Mouse (Mus musculus) T-helper 1 cell (primary cell): Measurements from ENCODE around the gene Mvp.

Source experiments
- in situ Hi-C: fragments of 300-600 bp; cut with MboI, MseI; formaldehyde crosslinking; loops from one replicate; pipeline ENCODE4 v1.15.1; 2025; ENCODE audit warnings: high pct_unique_total_duplicates

Gene Mvp

DNA sequence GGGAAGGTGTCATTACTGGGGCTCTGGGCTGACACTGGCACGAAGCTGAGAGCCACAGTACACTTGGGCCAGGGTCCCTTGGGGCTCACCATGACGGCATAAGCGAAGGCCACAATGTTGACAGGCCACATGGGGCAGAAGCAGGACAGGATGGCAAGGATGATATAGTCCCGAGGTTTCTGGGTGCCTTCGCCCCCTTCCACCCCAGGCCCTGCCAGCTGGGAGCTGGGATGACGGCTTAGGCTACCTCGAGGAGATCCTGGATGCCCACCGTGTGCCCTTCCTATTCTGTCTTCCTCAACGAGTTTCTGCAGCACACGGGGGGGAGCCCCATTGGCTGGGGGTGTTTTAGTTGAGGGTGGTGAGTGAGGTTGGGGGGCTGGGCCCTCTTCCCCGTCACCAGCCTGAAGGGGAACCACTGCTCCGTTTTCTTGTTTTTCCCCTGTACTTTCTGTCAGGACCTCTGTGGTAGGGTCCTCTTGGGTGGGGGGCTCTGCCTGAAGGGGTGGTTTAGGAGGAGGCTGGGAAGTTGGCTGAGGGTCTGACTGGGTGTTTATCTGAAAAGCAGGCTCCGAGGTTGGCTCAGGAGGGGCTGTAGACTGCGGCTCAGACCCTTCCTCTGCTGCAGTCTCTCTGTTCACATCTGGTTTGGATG, 5.0 kb upstream of the Mvp start:
- in situ Hi-C loops, result no loop called here

DNA sequence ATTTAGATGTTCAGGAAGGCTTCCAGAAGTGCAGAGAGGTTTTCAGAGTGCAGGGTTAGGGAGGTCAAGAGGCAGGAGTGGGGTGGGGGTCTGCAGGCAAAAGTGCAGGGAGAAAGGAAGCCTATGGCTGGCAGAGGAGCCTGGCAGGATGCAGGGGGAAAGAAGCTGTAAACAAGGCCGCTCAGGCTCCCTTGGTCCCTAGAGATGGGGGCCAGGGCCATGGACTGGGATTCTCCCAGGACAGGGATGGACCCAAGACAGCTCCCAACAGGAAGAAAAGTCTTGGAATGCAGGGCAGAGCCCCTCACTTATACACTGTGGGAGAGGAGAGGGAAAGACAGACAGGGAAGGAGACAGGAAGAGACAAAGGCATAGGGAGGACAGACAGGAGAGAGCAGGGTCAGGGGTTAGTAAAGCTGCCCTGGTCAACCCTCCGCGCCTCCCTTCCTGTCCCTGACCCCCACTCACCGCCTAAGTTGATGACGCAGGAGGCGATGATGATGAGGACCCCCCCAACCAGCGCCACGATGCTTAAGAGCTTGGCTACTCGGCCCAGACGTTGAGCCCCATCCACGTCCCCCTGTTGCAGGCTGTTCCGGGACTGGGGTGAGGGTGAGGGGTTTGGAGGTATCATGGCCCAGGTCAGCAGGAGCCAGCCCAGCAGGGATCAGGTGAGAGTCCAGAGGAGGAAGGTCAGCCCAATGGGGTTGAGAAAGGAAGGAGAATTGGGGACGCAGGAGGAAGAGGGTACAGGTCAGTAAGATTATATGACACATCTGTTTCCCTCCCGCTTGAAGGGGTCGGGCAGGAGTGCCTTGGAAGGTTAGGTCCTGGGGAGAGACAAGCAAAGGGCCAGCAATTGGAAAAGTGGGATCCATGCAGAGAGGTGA, 4.2 kb upstream of the Mvp start:
- in situ Hi-C loops, result no loop called here

DNA sequence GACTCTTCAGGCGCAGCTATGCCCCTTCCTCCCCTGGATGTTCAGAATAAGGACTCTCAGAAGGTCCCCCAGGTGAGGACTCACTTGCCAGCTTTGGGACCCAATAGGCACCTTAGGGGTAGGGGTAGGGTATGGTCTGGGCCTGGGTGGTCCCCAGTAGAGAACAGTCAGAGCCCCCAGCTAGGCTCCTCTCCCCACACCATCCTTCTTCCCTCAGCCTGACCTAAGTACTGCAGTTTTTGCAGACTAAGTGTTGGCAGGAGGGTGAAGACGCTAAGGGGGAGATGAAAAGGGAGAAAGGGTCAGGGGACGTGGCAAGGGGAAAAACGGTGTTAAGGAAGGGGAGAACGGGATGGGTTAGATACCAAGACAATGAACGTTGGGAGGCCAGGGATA, 3.5 kb upstream of the Mvp start:
- in situ Hi-C loops, result no loop called here

DNA sequence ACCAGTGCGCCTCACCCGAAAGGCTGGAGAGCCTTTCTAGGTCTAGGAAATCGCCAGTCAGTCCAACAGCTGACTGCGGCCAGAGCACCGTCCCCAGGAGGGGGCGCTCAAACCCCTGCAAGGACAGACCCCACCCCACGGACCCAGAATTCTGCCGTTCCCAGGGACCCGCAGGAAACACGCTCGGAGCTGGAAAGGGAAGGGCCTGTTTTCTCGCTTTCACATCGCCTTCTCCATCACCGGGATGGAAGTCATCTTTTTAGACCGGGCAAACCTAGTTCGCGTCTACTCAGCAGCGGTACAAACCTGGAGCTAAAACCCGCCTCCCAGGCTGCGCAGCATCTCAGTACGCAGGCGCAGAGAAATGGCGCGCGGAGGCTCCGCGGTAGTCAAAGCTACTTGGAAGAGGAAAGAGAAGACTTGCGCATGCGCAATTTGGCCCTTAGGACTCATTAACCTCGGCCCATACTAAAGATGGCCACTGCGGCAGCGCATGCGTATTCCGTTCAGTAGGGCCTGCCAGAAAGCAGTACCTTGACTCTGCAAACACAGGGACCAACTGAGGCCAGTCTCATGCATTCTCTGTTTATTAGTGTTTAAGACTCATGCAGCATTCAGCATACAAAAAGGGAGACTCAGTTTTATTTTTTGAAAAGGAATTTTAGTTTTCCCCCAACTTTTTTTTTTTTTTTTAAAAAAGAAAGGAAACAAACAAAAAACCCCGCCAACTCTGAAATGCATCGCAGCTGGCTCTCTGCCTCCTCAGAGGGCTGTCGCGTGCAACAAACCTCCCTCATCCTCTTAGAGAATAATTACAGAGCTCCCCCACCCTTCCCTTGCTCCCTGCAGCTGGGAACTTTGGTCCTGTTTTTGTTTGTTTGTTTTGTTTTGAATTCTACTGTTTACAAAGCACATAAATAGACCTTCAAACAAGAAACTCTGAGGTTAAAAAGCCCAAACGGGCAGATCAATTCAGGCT, 2.8 kb upstream of the Mvp start, which contains the start of gene Pagr1a:
Gene Pagr1a, minus strand, starts transcription at position 382 of the 979 bp plus-strand sequence.
- in situ Hi-C loops, result no loop called here

DNA sequence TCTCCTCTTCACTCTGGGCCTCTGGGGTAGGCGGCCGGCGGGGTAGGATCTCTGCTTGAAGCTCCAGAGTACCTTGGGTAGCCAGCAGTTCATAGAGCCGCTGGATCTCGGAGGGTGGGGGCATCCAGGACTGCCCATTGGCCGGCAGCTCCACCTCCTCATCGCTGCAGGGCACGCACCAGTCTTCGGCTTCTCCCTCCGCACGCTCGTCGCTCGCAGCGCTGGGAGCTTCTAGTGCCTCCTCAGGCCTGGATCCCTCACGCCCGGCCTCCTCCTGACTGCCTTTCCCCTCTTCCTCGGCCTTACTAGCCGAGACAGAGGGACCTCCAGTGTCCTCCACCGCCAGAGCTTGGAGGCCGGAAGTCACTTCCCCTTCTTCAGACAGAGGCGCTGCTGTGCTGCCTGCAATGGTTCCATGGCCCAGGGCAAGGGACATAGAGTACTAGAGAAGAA, 2.1 kb upstream of the Mvp start:
- in situ Hi-C loops, result no loop called here

DNA sequence TGATC, 1.9 kb upstream of the Mvp start, which contains the start of gene Pagr1b:
Gene Pagr1b, minus strand, starts transcription at position 4 of the 5 bp plus-strand sequence.
- in situ Hi-C loops, result no loop called here

DNA sequence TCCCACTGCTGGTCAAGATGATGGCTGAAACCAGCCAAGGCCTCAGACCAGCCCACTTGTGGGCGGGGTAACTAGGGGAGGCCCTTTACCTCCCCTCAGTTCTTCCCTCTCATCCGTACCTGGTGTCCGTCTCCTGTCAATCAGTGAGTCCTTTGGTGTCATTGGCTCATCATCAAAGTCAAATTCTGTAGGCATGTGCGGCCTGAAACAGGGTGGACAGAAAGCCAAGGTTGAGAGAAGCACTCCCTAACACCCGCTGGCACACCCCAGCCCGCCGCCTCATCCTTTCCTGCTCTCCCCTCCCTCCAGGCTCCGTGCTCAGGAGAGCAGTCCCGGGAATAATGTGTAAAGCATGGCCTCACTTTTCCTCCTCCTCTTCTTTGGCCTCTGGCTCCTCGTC, 1.7 kb upstream of the Mvp start:
- in situ Hi-C loops, result no loop called here

DNA sequence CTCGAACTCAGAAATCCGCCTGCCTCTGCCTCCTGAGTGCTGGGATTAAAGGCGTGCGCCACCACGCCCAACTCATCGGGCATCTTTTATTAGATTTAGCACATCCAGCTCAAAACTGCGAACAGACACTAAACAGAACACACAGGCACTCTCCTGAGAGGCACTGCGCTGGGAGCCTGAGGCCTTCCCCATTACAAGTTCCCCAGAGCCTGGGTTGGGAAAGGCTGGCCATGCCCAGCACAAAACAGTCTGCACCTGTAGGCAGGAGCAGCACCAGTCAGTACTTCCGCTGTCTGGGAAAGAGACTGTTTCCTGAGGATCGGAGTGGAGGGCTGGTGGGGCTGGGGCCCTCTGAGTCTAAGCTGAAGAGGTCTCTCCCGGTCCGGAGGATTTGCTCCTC, 572 bp upstream of the Mvp start:
- in situ Hi-C loops, result no loop called here

DNA sequence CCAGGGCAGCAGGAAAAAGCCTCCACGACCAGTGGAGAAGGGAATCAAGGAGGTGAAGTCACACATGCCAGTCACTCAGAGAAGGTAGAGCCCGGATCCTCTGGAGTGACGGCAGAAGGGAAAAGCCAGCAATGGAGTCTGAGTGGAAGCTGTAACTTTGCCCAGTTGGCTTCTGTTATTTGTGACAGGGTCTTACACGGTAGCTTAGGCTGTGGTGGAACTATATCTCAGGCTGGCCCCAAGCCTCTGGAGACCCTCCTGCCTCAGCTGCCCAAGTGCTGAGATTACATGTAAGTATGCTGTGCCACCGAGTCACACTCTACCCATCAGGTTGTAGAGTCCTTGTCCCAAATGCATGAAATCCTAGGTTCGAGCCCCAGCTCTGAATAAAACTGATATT, 1.0 kb downstream of the Mvp start:
- in situ Hi-C loops, result no loop called here

DNA sequence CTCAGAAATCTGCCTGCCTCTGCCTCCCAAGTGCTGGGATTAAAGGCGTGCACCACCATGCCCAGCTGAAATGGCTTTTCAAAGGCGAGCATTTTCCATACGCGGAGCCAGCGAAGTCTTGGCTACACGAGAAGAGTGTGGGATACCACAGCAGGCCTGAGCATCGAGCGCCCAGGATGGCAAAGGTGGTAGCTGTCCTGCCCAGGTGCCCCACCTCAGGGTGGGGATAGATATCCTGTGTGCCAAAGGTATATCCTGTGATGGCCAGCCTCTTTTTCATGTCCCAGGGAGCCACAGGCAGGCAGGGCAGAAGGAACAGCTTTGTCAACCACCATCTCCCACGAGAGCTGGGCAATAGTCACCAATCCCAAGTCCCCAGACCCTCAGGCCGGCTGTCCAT, 1.6 kb downstream of the Mvp start:
- in situ Hi-C loops, result no loop called here

DNA sequence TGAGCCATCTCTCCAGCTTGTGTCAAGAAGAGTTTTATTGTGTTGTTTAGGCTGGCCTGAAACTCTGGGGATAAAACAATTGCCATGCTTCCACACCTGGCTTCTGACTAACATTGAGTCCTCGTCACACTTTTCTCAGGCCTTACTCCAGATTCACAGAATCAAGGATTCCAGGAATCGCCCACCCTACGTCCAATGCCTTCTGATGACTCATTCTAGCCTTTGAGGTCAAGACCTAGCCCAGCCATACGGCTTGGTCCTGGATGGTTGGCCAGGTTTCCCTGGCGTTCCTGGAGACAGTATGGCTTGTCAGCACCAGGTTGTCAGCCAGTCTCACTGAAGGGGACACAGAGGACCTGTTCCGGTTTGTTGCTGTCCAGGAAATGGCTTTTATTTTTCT, 2.0 kb downstream of the Mvp start:
- in situ Hi-C loops, result no loop called here

DNA sequence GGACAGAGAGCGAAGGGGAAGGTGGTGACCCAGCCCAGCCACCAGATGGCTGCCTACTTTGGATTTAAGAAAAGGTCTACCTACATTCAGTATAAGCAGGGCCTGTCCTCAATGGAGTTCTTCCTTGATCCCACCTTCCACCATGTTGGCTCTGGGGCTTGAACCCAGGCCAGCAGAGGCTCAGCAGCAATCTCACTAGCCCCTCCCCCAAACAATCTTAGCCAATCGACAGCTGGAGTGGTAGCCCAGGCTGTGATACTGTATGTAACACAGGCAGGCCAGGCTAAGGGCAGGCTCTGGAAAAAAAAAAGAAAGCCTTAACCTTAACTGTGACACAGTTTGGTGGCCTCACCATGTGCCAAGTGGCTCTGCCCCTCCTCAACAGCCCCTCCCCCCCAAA, 2.7 kb downstream of the Mvp start:
- in situ Hi-C loops, result no loop called here

DNA sequence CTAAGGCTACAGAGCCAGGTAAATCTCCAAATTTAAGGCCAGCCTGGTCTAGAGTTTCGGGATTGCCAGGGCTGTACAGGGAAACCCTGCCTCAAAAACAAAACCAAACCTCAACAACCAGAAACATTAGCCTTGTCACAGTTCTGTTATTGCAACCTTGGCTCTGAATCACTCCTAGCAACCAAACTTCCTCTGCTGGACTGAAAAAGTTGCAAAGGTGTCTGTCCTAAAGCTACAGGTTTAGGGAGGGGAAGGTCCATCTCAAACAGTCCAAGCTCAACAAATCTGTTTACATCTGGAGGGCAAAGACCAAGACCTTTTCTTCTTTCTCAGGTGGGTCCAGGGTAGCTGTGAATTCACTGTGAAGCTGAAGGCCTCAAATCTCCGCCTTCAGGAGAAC, 3.4 kb downstream of the Mvp start:
- in situ Hi-C loops, result no loop called here

DNA sequence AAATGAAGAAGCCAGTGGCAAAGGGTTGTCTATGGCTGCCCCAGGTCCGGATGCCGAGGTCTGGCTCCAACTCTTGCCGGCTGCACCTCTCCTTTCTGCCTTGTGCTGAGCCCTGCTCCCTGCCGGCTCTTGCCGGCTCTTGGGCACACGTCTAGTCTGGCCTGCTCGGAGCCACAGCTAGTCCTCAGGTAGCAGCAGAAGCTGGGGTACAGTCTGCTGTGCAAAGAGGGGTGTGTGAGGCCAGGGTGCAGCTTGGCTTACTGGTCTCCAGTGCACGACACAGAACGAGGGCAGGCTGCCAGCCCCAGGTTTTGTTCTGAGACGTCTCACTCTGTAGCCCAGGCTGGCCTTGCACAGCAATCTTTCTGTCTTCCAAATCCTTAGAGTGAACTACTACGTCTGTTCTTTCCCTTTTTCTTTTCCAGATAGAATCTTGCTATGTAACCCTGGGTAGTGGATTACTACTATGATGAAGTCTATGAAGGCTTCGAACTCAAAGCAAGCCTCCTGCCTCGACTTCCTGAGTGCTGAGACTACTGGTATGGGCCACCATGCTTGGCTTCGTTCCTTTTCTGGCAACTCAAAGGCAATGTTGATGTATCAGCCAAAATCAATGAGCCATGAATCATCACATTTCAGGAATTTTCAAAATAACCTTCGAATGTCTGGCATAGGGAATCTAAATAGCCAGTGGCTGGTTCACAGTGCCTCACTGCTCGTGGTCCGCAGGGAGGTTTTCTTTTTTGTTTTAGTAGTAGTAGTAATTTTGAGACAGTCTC, 4.9 kb downstream of the Mvp start:
- in situ Hi-C loops, result no loop called here

DNA sequence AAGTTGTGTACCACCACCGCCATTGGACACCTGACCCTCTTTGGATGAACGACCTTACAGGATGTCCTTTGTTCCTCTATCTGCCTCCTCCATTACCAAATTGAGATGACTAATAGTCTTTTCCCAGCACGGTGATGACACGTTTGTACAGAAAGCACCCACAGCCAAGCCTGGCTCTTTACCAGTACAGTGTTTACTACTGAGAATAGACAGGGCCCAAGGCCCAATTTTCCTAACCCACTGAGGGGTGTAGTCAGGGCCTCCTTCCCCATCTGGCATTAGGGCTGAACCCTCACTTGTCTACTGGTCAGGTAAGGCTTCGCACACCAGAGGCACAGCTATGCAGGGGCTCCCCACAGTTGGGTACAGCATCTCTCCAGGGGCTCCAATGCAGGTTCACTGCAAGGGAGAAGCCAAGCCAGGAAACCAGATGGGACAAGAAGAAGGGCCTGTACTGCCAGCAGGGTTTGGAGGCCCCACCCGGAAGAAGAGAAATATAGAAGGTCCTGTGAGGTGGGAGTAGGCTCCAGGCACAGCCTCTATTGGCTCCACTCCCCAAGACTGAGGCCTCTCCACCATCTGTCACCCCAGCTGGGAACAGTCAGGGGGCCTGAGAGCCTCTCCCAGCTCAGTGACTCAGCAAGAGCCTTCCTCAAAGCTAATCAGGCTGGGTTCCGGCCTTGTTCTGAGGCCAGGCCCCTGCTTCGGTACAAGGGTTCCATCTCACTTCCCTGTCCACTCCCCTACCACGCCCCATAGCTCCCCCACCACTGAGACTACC, 6.0 kb downstream of the Mvp start:
- in situ Hi-C loops, result no loop called here

DNA sequence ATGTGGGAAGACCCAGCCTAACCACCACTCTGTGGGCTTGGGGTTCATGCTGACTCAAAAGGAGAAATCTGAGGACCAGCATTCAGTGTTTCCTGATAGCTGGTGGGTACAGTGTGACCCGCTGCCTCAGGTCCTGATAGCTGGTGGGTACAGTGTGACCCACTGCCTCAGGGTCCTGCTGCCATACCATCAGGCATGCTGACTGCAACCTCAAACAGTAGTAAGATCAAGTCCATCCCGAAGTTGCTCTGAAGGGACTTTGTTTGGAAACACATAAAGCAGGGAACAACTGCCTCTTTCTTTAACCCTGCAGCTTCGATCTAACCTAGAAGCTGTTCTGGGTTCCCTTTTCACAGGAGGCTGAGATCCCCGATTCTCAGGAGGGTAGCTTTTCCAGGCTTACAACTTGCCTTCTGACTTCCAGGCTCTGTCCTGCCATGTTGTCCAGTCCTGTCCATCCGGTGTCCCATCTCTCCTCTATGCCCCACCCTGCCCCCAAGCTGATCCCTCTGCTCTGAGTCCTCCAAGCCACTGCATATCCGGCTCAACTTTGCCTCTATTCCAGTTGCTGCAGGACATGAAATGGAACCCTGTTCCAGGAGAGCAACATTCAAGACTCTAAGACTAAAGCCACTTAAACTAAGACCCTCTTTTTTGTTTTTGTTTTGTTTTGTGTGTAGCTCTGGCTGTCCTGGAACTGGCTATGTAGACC, 7.0 kb downstream of the Mvp start:
- in situ Hi-C loops, result no loop called here

DNA sequence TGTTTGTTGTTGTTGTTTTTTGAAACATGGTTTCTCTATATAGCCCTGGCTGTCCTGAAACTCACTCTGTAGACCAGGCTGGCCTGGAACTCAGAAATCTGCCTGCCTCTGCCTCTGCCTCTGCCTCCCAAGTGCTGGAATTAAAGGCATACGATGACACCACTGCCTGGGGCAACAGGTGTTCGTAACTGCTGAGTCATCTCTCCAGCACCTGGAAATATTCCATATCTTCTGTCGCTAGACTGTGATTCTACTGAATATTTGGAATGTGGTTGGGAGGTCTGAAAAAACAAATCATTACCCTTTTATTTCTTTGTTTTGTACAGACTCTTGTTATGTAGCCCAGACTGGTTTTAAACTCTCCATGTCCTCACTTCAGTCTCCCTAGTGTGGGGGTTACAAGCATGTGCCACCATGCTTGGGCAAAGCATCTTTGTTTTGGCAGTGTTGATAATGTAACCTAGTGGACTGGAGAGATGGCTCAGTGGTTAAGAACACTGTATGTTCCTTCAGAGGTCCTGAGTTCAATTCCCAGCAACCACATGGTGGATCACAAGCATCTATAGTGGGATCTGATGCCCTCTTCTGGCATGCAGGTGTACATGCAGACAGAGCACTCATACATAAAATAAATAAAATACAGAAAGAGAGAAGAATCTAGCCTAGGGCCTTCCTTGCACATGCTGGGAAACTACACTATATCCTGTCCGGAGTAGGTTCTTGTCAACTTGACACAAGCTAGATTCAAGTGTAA, 10.1 kb downstream of the Mvp start:
- in situ Hi-C loops, result no loop called here

DNA sequence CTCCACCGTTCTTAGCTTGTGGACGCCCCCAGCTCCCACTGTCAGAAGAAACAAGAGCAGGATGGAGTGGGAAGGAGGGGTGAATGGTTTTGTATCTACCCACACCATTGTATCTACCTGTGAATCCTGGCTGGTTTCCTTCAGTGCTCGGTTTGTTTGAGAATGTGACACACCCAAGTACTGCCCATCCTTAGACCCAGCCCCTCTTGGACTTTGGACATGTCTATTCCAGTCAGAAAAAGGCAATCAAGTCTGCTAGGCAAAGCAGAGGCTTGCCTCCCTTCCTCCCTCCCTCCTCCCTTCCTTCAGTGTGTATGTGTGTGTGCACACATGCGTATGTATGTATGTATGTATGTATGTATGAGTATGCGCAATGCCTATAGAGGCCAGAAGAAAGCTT, 10.8 kb downstream of the Mvp start:
- in situ Hi-C loops, result no loop called here

DNA sequence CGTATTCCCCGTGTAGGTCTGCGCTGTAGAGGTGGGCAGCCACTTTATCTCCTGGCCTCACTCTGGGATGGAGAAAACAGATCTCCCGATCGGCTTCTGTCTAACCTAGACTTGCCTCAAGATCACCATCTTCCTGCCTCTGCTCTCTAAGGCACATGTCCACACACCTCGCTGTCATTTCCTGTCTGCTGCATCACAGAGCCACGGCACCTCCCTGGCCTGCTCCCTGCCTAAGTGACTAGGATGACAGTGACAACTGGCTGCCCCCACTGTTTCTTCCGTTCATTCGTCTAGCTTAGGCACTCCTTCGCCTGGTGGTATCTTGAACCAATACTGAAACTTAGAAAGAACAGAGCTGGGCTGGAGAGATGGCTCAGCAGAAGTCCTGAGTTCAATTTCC, 14.9 kb downstream of the Mvp start:
- in situ Hi-C loops, result no loop called here

DNA sequence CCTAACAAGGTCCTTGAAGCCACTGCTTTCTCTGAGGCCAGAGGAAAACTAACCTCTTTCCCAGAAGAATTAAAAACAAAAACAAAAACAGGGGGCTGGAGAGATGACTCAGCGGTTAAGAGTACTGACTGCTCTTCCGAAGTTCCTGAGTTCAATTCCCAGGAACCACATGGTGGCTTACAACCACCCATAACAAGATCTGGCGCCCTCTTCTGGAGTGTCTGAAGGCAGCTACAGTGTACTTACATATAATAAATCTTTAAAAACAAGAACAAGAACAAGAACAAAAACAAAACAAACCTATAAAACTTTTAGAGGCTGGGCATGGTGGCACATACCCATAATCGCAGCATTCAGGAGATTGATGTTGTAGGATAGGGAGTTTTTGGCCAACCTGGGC, 18.0 kb downstream of the Mvp start:
- in situ Hi-C loops, result no loop called here
